Mouse (Mus musculus) liver, adult 2 months (tissue): ENCODE measurements at regions not wholly inside any gene's neighbourhood (a gene's known extent, or its start where the extent isn't known, plus 50 kb on each side); places are given as distances from the start of the nearest gene placed in this dataset.

Experiments
- CTCF ChIP-seq: fragments of 200-500 bp; IDR thresholded peaks from 2 replicates; pipeline ENCODE4 v1.5.1; 2011; ENCODE audit warnings: low read depth, low read length, control low read depth
- POLR2A ChIP-seq: fragments of 200-500 bp; IDR thresholded peaks from 2 replicates; pipeline ENCODE4 v1.6.1; 2011; ENCODE audit warnings: low read length, control low read depth; ENCODE audit not compliant: insufficient read depth; ENCODE audit errors: extremely low read depth

GRCm38 (mm10) chr14:48330965-48331622 is 114.8 kb upstream of the Tmem260 start:
- TF ChIP-seq POLR2A, result no peak
- TF ChIP-seq CTCF, result no peak
